Mouse (Mus musculus): Measurements from ENCODE around the gene Olfr773. TPM values are rescaled to one million over a fixed set of nuclear protein-coding genes. Genes with fewer than 3 reads are reported as not detected.
"Not testable (repeated sequence)": the region's sequence is repeated elsewhere in the genome, so short reads cannot be mapped to it uniquely, and the experiment has no call there.

Olfr773 gene
- not detected in 2 replicates for polyA plus RNA-seq (2015; fragmentation: Nextera tagmentation; extraction: Ambion mirVana)

- not testable (repeated sequence) for H3K27me3 ChIP-seq (replicated peaks); H3K9ac ChIP-seq; H3K4me3 ChIP-seq; ATAC-seq (replicated peaks); H3K27ac ChIP-seq; H3K36me3 ChIP-seq (replicated peaks); H3K4me2 ChIP-seq; H3K9me3 ChIP-seq; H3K4me1 ChIP-seq
Observed at GRCm38 (mm10) chr10:129187319-129187718, at the start of gene Olfr773. Gene Olfr773, minus strand, starts transcription at chr10:129187419.

DNA sequence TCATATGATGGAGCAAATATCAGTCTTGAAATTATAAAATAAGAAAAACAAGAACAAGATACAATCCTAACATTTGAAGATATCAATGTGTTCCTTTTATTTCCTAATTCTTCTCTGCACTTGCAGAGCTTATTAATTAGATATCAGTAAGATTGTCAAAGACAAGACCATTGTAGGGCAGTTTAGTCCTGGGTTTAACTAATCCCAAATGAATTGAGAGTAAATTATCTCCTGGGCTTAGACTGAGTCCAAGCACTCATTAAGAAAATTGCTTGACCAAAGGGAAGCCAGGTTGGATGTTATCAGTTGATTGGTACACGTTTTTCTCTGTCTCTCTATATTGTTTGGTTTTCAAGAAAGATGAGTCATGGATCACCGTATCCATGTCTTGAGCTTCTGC, 48.7 kb upstream of the Olfr773 start, which contains the start of gene Olfr774:
Olfr774 (plus strand) TSS at position 301 of the 400 bp plus-strand sequence.
- Histone ChIP-seq H3K27me3 (replicated peaks) (no peaks in the 10 kb centered on the region), H3K4me2 (no peak within 1 kb of the TSS), H3K9ac (no peak within 1 kb of the TSS), H3K4me1 (no peaks in the 10 kb centered on the region), H3K9me3 (peaks cover 3% of the 10 kb centered on the region; the same call in 1 of the 2 replicates), H3K27ac (no peak within 1 kb of the TSS), H3K4me3 (no peak within 1 kb of the TSS), H3K36me3 (replicated peaks) (no peaks in the 10 kb centered on the region)
- WGBS: 82% methylated on average over 2 of the region's 2 CpGs
- no peak for ATAC-seq (replicated peaks)

GRCm38 (mm10) chr10:129230737-129231136, 43.5 kb upstream of the Olfr773 start:
- 80% methylated on average over 1 of the region's 1 CpGs for WGBS
- Histone ChIP-seq H3K27ac (no peak overlapping the region), H3K9ac (no peak overlapping the region), H3K36me3 (replicated peaks) (no peaks in the 10 kb centered on the region), H3K4me3 (no peak overlapping the region), H3K27me3 (replicated peaks) (no peaks in the 10 kb centered on the region), H3K4me2 (no peak overlapping the region), H3K4me1 (no peaks in the 10 kb centered on the region), H3K9me3 (peaks cover 3% of the 10 kb centered on the region; the same call in 1 of the 2 replicates)
- ATAC-seq (replicated peaks): no peak

DNA sequence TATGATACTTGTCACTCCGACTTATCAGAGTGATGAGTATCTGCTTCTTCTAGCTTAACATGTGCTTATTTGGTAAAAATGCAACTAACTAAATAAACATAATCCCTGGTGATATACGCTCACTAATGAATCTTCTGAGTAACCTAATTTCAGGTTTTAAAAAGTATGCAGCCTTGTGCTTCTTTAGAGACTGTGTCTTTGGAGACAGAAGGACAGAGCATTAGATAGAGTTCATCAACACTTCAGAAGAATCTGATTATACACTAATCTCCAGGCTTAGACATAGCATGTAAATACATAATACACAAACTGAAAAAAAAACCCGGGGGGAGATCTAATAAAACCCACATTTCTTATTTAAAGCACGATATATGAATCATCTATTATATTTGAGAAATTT, 9.4 kb downstream of the Olfr773 start, which contains the start of gene Olfr772:
Olfr772 (minus strand) TSS at position 101 of the 400 bp plus-strand sequence.
- not testable (repeated sequence) for H3K9ac ChIP-seq; H3K27ac ChIP-seq; H3K9me3 ChIP-seq; H3K4me2 ChIP-seq; ATAC-seq (replicated peaks); H3K36me3 ChIP-seq (replicated peaks); H3K27me3 ChIP-seq (replicated peaks); H3K4me3 ChIP-seq; H3K4me1 ChIP-seq
- 83% methylated on average over 4 of the region's 4 CpGs for WGBS

- 89% methylated on average over 1 of the region's 1 CpGs for WGBS
- no peak within 1 kb of the TSS for H3K27ac ChIP-seq
- H3K36me3 ChIP-seq (replicated peaks): no peaks in the 10 kb centered on the region
- H3K4me3 ChIP-seq: no peak within 1 kb of the TSS
- no peak within 1 kb of the TSS for H3K9ac ChIP-seq
- H3K27me3 ChIP-seq (replicated peaks): no peaks in the 10 kb centered on the region
- no peak for ATAC-seq (replicated peaks)
- H3K4me2 ChIP-seq: no peak within 1 kb of the TSS
- no peaks in the 10 kb centered on the region for H3K4me1 ChIP-seq
- H3K9me3 ChIP-seq: no peaks in the 10 kb centered on the region
Observed at GRCm38 (mm10) chr10:129164651-129165050, 22.6 kb downstream of the Olfr773 start, which contains the start of gene Olfr771. Gene Olfr771, minus strand, starts transcription at chr10:129164751.

DNA sequence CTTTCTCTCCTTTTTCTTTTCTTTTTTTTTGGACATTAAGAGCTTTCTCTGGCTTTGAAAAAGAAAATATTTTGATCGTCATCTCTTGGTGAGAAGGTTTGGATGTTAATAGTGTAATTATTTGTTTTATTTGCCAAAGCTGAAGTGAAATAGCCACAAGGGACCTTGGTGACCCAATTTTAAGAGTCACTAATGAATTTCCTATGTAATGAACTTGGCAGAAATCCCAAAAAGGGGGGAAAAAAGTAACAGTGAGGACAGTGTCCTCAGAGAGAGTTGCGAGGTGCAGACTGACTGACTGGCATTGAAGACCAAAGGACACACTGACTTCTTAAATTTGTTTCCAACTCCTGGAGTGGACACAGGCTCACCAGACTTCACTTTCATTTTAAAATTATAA, 48.3 kb downstream of the Olfr773 start, which contains the start of gene Olfr770:
Olfr770 (minus strand) TSS at position 101 of the 400 bp plus-strand sequence.
- no peaks in the 10 kb centered on the region for H3K4me1 ChIP-seq
- no peak within 1 kb of the TSS for H3K4me3 ChIP-seq
- H3K27ac ChIP-seq: no peak within 1 kb of the TSS
- H3K4me2 ChIP-seq: no peak within 1 kb of the TSS
- no peaks in the 10 kb centered on the region for H3K27me3 ChIP-seq (replicated peaks)
- H3K36me3 ChIP-seq (replicated peaks): no peaks in the 10 kb centered on the region
- WGBS: 78% methylated on average over 2 of the region's 2 CpGs
- H3K9me3 ChIP-seq: no peaks in the 10 kb centered on the region
- no peak within 1 kb of the TSS for H3K9ac ChIP-seq
- no peak for ATAC-seq (replicated peaks)

Other genes with a start within 250 kb of the Olfr773 start
- gene Mettl7b, start 226.4 kb downstream of the Olfr773 start, polyA plus RNA-seq (2015; fragmentation: Nextera tagmentation; extraction: Ambion mirVana): not detected in 2 replicates
- gene Olfr9, start 198.0 kb downstream of the Olfr773 start, polyA plus RNA-seq (2015; fragmentation: Nextera tagmentation; extraction: Ambion mirVana): not detected in 2 replicates
- not detected in 2 replicates for gene Olfr763, start 176.6 kb downstream of the Olfr773 start, polyA plus RNA-seq (2015; fragmentation: Nextera tagmentation; extraction: Ambion mirVana)
- gene Olfr764-ps1, start 147.5 kb downstream of the Olfr773 start, polyA plus RNA-seq (2015; fragmentation: Nextera tagmentation; extraction: Ambion mirVana): not detected in 2 replicates
- gene Olfr765, start 137.4 kb downstream of the Olfr773 start, polyA plus RNA-seq (2015; fragmentation: Nextera tagmentation; extraction: Ambion mirVana): not detected in 2 replicates
- not detected in 2 replicates for gene Olfr766-ps1, start 118.4 kb downstream of the Olfr773 start, polyA plus RNA-seq (2015; fragmentation: Nextera tagmentation; extraction: Ambion mirVana)
- gene Olfr767, start 104.5 kb downstream of the Olfr773 start, polyA plus RNA-seq (2015; fragmentation: Nextera tagmentation; extraction: Ambion mirVana): not detected in 2 replicates
- gene Olfr768, start 88.0 kb downstream of the Olfr773 start, polyA plus RNA-seq (2015; fragmentation: Nextera tagmentation; extraction: Ambion mirVana): not detected in 2 replicates
- gene Olfr769, start 69.6 kb downstream of the Olfr773 start, polyA plus RNA-seq (2015; fragmentation: Nextera tagmentation; extraction: Ambion mirVana): not detected in 2 replicates
- gene Olfr770, start 48.4 kb downstream of the Olfr773 start, polyA plus RNA-seq (2015; fragmentation: Nextera tagmentation; extraction: Ambion mirVana): not detected in 2 replicates
- gene Olfr771, start 22.7 kb downstream of the Olfr773 start, polyA plus RNA-seq (2015; fragmentation: Nextera tagmentation; extraction: Ambion mirVana): not detected in 2 replicates
- gene Olfr772, start 9.5 kb downstream of the Olfr773 start, polyA plus RNA-seq (2015; fragmentation: Nextera tagmentation; extraction: Ambion mirVana): not detected in 2 replicates
- gene Olfr774, start 48.8 kb upstream of the Olfr773 start, polyA plus RNA-seq (2015; fragmentation: Nextera tagmentation; extraction: Ambion mirVana): not detected in 2 replicates
- gene Olfr775, start 61.0 kb upstream of the Olfr773 start, polyA plus RNA-seq (2015; fragmentation: Nextera tagmentation; extraction: Ambion mirVana): not detected in 2 replicates
- gene Olfr776, start 71.7 kb upstream of the Olfr773 start, polyA plus RNA-seq (2015; fragmentation: Nextera tagmentation; extraction: Ambion mirVana): not detected in 2 replicates
- not detected in 2 replicates for gene Olfr777, start 84.1 kb upstream of the Olfr773 start, polyA plus RNA-seq (2015; fragmentation: Nextera tagmentation; extraction: Ambion mirVana)
- gene Olfr780, start 130.7 kb upstream of the Olfr773 start, polyA plus RNA-seq (2015; fragmentation: Nextera tagmentation; extraction: Ambion mirVana): not detected in 2 replicates
- not detected in 2 replicates for gene Olfr781, start 141.4 kb upstream of the Olfr773 start, polyA plus RNA-seq (2015; fragmentation: Nextera tagmentation; extraction: Ambion mirVana)
- gene Olfr782, start 161.4 kb upstream of the Olfr773 start, polyA plus RNA-seq (2015; fragmentation: Nextera tagmentation; extraction: Ambion mirVana): not detected in 2 replicates
- gene Olfr784, start 196.7 kb upstream of the Olfr773 start, polyA plus RNA-seq (2015; fragmentation: Nextera tagmentation; extraction: Ambion mirVana): 0.09 TPM in 2 replicates
- gene Olfr785, start 218.0 kb upstream of the Olfr773 start, polyA plus RNA-seq (2015; fragmentation: Nextera tagmentation; extraction: Ambion mirVana): not detected in 2 replicates
- not detected in 2 replicates for gene Olfr786, start 239.9 kb upstream of the Olfr773 start, polyA plus RNA-seq (2015; fragmentation: Nextera tagmentation; extraction: Ambion mirVana)

Measured in midbrain, embryonic 15.5 days (tissue).